Mouse (Mus musculus) megakaryocyte, embryonic 14.5 days (primary cell): ENCODE measurements around the gene Spryd3.

Experiments
- FLI1 ChIP-seq: IDR thresholded peaks from 2 replicates; pipeline ENCODE4 v1.6.1; 2012; ENCODE audit warnings: low read length, inconsistent platforms, mixed read lengths
- GATA1 ChIP-seq: IDR thresholded peaks from 3 replicates; pipeline ENCODE4 v1.6.1; 2012; ENCODE audit warnings: mixed read lengths, low read length, inconsistent platforms, borderline replicate concordance

DNA sequence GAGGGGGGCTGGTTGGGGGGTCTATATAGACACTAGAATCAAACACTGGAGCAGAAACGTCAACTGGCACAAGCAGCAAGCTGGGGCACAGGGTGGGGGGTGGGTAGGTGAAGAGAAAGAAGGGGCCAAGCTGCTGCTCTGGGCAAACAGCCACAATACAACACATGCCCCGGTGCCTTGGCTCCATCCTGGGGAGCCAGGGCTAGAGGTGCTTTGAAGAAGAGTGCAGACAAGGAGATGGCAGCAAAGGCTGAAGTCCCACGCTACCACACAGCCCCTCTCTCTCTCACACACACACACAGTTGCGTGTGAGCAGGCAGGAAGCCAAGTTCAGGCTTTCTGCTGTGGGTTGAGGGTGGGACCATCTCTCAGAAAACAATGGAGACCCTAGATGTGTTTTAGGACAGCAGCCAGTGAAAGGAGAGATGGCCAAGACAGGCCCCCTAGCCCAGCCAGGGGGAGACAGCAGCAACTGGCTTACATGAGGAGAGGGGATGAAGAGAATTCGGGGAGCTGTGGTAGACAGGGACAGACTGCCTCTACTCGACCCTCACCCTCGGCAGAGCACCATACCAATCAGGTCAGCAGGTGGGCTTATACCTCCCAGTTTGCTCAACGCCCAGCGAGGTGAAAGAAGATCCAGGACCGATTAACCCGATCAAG is 19.1 kb downstream of the Spryd3 start:
- no peak for TF ChIP-seq GATA1
- no peak for TF ChIP-seq FLI1
